Mouse (Mus musculus) E14TG2a.4 (cell line): ENCODE data around the gene Tmem30b.
"Not testable (repeated sequence)": the region's sequence is repeated elsewhere in the genome, so short reads cannot be mapped to it uniquely, and the experiment has no call there.

Source experiments
- H3K27me3 ChIP-seq: 2 replicates; pipeline ENCODE4 v1.6.1; 2014; ENCODE audit warnings: low read length, control low read depth; ENCODE audit not compliant: insufficient read depth
- H3K36me3 ChIP-seq: 2 replicates; pipeline ENCODE4 v1.6.1; 2014; ENCODE audit warnings: low read length, control low read depth; ENCODE audit not compliant: insufficient read depth
- H3K4me1 ChIP-seq: replicated peaks from 2 replicates; pipeline ENCODE4 v1.6.1; 2014; ENCODE audit warnings: low read depth, low read length, control low read depth
- H3K4me3 ChIP-seq: replicated peaks from 2 replicates; pipeline ENCODE4 v1.5.1; 2014; ENCODE audit warnings: mild to moderate bottlenecking, low read length
- H3K9me3 ChIP-seq: 2 replicates; pipeline ENCODE4 v1.6.1; 2014; ENCODE audit warnings: low read length, control low read depth
- CTCF ChIP-seq: conservative IDR thresholded peaks from 2 replicates; pipeline ENCODE4 v1.5.1; 2014; ENCODE audit warnings: low read length
- NANOG ChIP-seq: IDR thresholded peaks from 2 replicates; pipeline ENCODE4 v1.6.1; 2014; ENCODE audit warnings: borderline replicate concordance, low read length, mixed read lengths
- POU5F1 ChIP-seq: IDR thresholded peaks from 2 replicates; pipeline ENCODE4 v1.6.1; 2014; ENCODE audit warnings: low read length, borderline replicate concordance

Gene Tmem30b

DNA sequence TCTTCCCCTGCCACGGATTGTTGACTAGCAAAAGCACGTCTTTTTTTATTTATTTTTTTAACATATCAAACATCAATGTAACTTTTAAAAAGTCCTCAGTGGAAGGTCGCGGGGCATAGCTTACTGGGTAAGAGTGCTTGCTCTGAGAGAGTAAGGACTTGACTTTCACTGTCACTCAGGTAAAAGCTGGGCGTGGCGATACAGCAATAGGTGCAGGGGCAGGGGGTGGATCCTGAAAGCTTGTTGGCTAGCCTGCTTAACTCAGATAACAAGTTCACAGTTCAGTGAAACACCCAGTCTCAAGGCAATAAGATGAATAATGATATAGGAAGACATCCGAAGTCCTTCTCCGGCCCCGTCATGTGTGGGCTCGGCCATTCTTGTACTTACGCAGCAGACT lies 16.6 kb downstream of the Tmem30b start:
- TF ChIP-seq CTCF, result no peak
- no peak for TF ChIP-seq POU5F1
- no peak for TF ChIP-seq NANOG
- no peaks in the 10 kb centered on the region for H3K36me3 ChIP-seq
- H3K4me1 ChIP-seq, result 0 out of 2 replicates have a peak, but pooled peaks cover 3% of the 10 kb centered on the region
- 0 out of 2 replicates have a peak, but pooled peaks cover 5% of the 10 kb centered on the region for H3K27me3 ChIP-seq
- H3K4me3 ChIP-seq, result no peak overlapping the region
- H3K9me3 ChIP-seq, result no peaks in the 10 kb centered on the region

DNA sequence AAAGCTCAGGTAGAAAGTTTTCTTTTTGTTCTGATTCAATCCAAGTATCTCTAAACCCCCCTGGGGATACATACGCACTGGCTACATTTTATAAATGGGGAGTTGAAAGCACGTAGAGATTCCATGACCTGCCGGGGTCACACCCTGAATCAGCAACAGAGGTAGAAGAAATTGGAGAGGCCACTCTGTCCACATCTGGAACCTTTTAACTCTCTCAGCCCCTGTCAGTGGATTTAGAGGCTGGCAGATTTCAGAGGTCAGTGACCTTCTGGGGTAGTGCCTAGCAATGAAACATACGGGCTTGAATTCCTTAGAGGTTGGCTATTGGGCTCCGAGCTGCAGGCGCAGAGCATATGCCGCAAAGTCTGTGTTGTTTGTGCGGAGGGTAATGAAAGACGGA lies 17.1 kb downstream of the Tmem30b start:
- Histone ChIP-seq H3K27me3 (0 out of 2 replicates have a peak, but pooled peaks cover 5% of the 10 kb centered on the region), H3K9me3 (no peaks in the 10 kb centered on the region), H3K4me1 (0 out of 2 replicates have a peak, but pooled peaks cover 3% of the 10 kb centered on the region), H3K4me3 (no peak overlapping the region), H3K36me3 (no peaks in the 10 kb centered on the region)
- TF ChIP-seq POU5F1, result no peak
- TF ChIP-seq NANOG, result no peak
- no peak for TF ChIP-seq CTCF

DNA sequence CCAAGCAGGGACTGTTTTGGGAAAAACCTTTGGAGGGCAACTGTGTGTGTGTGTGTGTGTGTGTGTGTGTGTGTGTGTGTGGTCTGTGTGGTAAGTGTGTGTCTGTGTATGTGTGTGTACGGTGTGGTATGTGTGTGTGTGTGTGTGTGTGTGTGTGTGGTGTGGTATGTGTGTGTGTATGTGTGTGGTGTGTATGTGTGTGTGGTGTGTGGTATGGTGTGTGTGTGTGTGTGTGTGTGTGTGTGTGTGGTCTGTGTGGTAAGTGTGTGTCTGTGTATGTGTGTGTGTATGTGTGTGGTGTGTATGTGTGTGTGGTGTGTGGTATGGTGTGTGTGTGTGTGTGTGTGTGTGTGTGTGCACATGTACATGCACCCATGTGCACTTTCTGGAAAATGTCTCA lies 18.1 kb downstream of the Tmem30b start:
- H3K27me3 ChIP-seq, H3K4me1 ChIP-seq, H3K36me3 ChIP-seq, H3K4me3 ChIP-seq, H3K9me3 ChIP-seq: not testable (repeated sequence)

DNA sequence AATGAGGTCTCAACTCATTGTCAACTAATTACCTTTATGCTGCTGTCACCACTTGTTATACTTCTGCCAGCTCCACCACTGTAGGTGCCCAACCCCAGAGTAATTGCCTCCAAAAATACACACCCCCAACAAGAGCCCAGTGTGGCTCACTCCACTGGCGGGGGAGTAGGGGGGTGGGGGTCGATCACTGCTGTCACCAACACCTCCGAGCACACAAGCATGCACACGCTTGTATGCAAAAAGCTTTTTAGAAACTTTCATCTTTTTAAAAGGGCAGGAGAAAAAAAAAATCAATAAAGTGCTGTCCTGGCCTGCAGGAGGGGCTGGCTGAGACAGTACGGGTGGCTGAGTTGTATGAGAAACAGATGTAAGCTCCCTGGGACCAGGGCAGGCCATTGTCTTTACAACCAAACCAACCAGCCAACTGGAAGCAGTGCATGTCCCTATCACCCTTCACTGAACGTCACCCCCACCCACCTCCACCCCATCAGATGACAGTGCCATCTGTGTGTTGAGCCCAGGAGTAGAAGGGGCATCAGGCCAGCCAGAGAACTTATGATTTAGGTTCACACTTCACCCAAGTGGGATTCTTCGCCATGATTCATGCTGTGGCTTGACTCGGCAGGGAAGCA lies 20.8 kb downstream of the Tmem30b start:
- peaks cover 11% of the 10 kb centered on the region; the same call in 1 of the 2 replicates for H3K27me3 ChIP-seq
- no peaks in the 10 kb centered on the region for H3K9me3 ChIP-seq
- no peaks in the 10 kb centered on the region for H3K36me3 ChIP-seq
- 0 out of 2 replicates have a peak, but pooled peaks cover 3% of the 10 kb centered on the region for H3K4me1 ChIP-seq
- TF ChIP-seq CTCF (no peak), NANOG (no peak)
- H3K4me3 ChIP-seq, result no peak overlapping the region

DNA sequence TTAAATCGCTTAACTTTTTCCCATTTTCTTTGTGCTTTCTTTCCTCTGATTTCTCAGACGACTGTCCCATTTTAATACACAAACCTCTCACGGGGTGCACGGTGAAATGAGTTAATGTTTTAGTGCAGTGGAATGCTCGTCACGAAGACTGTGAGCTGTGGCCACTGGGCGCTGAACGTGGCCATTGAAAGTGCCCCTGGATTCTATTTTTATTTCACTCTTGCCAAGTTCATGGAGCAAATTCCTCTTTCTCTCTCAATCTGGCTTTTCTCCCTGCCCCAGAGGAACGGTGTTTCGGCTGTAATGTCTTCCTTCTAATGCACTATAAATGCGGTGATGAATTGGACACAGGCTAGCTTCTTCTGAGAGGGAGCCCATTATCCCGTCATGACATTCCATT lies 23.1 kb downstream of the Tmem30b start:
- no peaks in the 10 kb centered on the region for H3K36me3 ChIP-seq
- TF ChIP-seq NANOG (no peak), CTCF (no peak), POU5F1 (no peak)
- H3K27me3 ChIP-seq, result peaks cover 32% of the 10 kb centered on the region
- H3K9me3 ChIP-seq, result no peaks in the 10 kb centered on the region
- no peaks in the 10 kb centered on the region for H3K4me1 ChIP-seq
- H3K4me3 ChIP-seq, result no peak overlapping the region

DNA sequence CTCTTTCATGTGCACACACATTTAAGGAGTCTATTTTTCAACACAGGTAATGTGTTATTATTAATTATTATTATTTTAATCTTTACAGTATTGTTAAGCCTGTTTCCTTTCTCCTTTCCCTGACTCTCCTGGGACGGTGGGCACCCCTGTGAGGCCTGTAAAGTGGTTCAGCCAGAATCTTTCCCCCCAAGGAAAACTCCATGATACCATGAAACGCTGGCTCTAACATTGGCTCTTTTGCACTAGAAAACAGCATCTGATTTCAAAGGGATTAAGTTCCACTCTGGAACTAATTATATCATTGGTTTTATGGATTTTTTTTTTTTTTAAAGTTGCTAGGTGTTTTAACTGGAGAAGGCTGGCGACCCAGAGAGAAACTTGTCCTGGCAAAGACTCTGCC lies 24.2 kb downstream of the Tmem30b start:
- Histone ChIP-seq H3K4me1 (peaks cover 8% of the 10 kb centered on the region), H3K9me3 (no peaks in the 10 kb centered on the region), H3K36me3 (no peaks in the 10 kb centered on the region), H3K27me3 (peaks cover 32% of the 10 kb centered on the region), H3K4me3 (no peak overlapping the region)
- no peak for TF ChIP-seq NANOG
- no peak for TF ChIP-seq CTCF
- TF ChIP-seq POU5F1, result no peak

DNA sequence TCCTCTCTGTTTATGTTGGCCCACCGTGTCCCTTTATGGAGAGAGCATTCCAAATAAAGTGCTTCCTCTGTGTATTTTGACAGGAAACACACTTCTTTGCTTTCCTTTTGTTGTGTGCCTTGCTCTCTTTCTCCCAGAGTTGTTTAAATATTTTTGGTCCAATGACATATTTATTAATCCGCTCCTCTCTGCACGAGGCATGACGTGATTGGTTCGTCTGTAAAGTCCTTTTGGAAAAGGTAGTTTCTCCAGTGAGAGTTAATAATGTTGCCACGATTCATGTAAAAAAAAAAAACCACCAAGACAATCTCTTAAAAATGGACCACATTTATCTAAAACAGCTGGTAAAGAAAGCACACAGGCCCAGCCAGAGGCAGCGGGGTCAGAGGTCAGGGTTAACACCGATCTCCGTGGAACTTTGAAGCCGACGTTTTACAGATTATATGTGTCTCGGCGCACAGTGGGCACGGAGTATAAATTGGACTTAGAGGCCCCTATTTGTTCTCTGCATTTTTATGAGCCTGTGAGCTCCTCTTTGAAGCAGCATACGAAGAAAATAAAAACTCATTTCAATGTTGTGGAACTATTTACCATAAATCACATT lies 24.9 kb downstream of the Tmem30b start:
- H3K36me3 ChIP-seq, result no peaks in the 10 kb centered on the region
- H3K27me3 ChIP-seq, result peaks cover 32% of the 10 kb centered on the region
- no peaks in the 10 kb centered on the region for H3K9me3 ChIP-seq
- no peak overlapping the region for H3K4me3 ChIP-seq
- TF ChIP-seq CTCF (no peak), NANOG (no peak), POU5F1 (no peak)
- H3K4me1 ChIP-seq, result peaks cover 12% of the 10 kb centered on the region

DNA sequence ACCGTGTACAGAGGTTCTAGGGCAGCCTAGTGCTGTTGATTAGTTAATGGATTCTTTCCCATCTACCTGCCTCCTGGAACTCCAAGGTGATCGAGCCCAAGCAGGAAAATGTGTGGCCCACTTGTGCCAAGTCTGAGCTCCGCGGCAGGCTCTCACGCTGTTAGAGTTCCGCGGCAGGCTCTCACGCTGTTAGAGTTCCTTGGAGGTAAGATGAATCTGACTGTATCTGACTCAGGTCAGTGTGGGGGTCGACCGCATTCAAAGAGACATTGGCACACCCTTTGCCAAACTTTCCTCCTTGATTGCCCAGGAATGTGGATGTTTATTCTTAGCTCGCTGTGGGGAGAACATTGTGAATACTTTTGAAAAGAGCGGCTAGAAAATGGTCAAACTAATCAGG lies 28.4 kb downstream of the Tmem30b start:
- H3K36me3 ChIP-seq, result no peaks in the 10 kb centered on the region
- peaks cover 12% of the 10 kb centered on the region for H3K4me1 ChIP-seq
- no peaks in the 10 kb centered on the region for H3K9me3 ChIP-seq
- peaks cover 36% of the 10 kb centered on the region for H3K27me3 ChIP-seq
- no peak overlapping the region for H3K4me3 ChIP-seq
- TF ChIP-seq POU5F1 (no peak), CTCF (no peak), NANOG (no peak)

DNA sequence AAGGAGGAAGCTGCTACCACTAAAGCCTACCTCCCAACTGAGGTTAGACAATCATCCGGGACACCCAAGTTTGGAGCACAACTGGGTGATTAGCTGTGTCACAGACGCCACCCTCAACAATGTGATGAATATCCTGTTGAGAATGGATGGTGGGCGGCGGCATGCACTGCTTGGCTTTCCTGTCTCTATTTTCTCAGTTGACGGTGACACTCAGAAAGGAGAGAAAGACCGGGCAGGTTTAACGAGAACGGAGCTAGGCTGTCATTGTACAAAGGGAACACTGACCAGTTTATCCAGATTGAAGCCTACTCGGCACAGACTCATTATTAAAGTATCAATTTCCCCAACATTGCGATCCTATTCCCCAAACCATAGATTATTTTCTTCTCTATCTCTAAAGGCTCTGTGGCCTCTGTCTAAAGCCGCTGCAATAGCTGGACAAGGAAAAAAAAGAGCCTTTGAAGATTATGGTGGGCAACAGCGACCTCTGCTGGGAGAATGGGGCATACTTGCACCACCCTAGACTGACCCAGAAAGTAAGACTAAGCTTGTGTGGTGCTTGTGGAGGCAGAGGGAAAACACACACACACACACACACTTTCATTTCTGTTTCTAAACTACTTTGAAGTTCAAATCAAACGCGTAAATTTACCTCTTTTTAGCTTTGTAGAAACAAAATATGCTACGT lies 29.0 kb downstream of the Tmem30b start:
- Histone ChIP-seq H3K4me3 (peak overlapping the region; percentile 54), H3K4me1 (peaks cover 12% of the 10 kb centered on the region), H3K9me3 (no peaks in the 10 kb centered on the region), H3K36me3 (no peaks in the 10 kb centered on the region), H3K27me3 (peaks cover 36% of the 10 kb centered on the region)
- no peak for TF ChIP-seq NANOG
- peak; percentile 87 for TF ChIP-seq CTCF
